Mouse (Mus musculus): Measurements from ENCODE around the gene Adamtsl1. TPM values are rescaled to one million over a fixed set of nuclear protein-coding genes. Genes with fewer than 3 reads are reported as not detected.

Adamtsl1 gene
- polyA plus RNA-seq, 1 experiment from 2014 or later = 5.3 TPM

DNA sequence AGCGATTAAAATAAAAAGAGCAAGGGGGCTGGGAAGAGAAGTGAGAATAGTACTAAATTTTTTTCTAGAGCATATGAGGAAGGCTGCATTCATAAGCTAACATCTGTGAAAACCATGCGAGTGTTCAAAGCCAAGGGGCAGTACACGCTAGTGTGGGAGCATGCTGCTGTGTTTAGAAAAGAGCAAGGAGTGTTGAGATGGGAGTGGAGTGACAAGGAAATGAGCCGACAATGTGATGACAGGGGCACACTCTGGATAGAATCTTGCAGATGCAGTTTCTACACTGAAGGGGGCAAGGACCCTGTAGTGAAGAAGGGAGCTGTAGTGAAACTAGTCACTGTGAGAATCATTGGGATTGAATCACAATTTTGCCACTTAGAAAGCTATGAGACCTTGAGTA is 172.2 kb downstream of the Adamtsl1 start:
- ATAC-seq (ENCODE audit: low FRiP score, low TSS enrichment) (no peak), DNase-seq (no peak)
- Histone ChIP-seq H3K4me3 (replicated peaks; ENCODE audit: low read depth, low read length) (no peak overlapping the region), H3K27ac (replicated peaks; ENCODE audit: low read depth, low read length) (no peak overlapping the region), H3K36me3 (ENCODE audit: control insufficient read depth, insufficient read depth, low read length) (no peaks in the 10 kb centered on the region), H3K9ac (replicated peaks; ENCODE audit: low read length) (no peak overlapping the region), H3K4me2 (ENCODE audit: low read length) (no peak overlapping the region), H3K27me3 (ENCODE audit: control insufficient read depth, insufficient read depth, low read length) (no peaks in the 10 kb centered on the region), H3K9me3 (ENCODE audit: control insufficient read depth, low read length) (no peaks in the 10 kb centered on the region), H3K4me1 (ENCODE audit: control insufficient read depth, insufficient read depth, low read length) (no peaks in the 10 kb centered on the region)
- 83% methylated on average over 4 of the region's 4 CpGs for WGBS

DNA sequence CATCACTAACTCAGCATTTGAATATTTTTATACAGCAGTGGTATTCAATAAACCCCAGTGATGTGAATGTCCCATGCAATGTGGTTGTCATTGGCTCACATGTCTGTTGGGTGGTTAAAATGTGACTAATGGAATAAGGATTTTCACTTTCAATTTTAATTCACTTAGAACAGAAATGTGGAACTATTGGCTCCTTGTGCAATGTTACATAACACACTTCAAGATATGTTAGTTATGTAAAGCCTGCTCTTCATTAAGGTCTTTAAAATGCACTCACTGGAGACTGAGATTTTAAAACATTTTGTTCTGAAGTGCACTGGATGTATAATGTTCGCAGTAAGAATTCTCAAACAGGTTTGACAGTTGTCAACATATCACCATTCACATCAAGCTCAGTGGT is 181.3 kb downstream of the Adamtsl1 start:
- Histone ChIP-seq H3K27me3 (ENCODE audit: control insufficient read depth, insufficient read depth, low read length) (no peaks in the 10 kb centered on the region), H3K27ac (replicated peaks; ENCODE audit: low read depth, low read length) (no peak overlapping the region), H3K4me2 (ENCODE audit: low read length) (no peak overlapping the region), H3K9ac (replicated peaks; ENCODE audit: low read length) (no peak overlapping the region), H3K4me3 (replicated peaks; ENCODE audit: low read depth, low read length) (no peak overlapping the region), H3K36me3 (ENCODE audit: control insufficient read depth, insufficient read depth, low read length) (no peaks in the 10 kb centered on the region), H3K9me3 (ENCODE audit: control insufficient read depth, low read length) (no peaks in the 10 kb centered on the region), H3K4me1 (ENCODE audit: control insufficient read depth, insufficient read depth, low read length) (no peaks in the 10 kb centered on the region)
- ATAC-seq (ENCODE audit: low FRiP score, low TSS enrichment) (no peak), DNase-seq (no peak)
- 93% methylated on average over 1 of the region's 1 CpGs for WGBS

DNA sequence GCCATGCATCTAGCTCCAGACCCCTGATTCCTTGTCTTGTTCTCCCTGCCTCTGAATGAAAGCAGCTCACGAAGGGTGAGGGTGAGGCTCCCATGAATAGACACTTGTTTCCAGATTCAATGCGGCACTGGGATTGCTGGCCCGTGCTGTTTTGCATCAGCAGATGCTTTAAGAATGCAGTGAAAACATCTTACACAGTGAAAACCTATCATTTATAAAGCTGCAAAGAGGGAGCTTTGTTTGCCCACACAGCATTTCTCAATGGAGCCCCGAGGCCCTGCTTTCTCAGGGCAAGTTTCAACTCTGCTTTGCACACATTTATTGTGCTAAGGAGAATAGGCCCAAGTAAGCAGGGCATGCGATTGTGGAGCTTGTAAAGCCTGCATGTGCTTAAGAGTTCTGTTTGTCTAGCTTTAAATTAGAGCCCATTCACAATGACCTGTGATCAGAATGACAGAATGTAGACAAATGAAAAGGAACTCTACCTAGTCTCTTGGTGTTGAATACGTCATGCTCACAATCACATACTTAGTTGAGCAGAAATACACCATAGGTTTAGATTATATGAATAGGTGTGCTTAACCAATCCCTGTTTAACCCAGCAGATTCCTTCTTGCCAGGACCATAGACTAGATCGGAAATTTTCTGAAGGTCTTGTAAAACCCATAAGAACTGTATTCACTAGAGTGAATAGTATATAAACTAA is 193.5 kb downstream of the Adamtsl1 start:
- Histone ChIP-seq H3K9ac (replicated peaks; ENCODE audit: low read length) (no peak overlapping the region), H3K27ac (replicated peaks; ENCODE audit: low read depth, low read length) (no peak overlapping the region), H3K4me1 (ENCODE audit: control insufficient read depth, insufficient read depth, low read length) (0 out of 2 replicates have a peak, but pooled peaks cover 6% of the 10 kb centered on the region), H3K9me3 (ENCODE audit: control insufficient read depth, low read length) (no peaks in the 10 kb centered on the region), H3K4me3 (replicated peaks; ENCODE audit: low read depth, low read length) (no peak overlapping the region), H3K4me2 (ENCODE audit: low read length) (no peak overlapping the region), H3K36me3 (ENCODE audit: control insufficient read depth, insufficient read depth, low read length) (no peaks in the 10 kb centered on the region), H3K27me3 (ENCODE audit: control insufficient read depth, insufficient read depth, low read length) (no peaks in the 10 kb centered on the region)
- WGBS = 15% methylated on average over 7 of the region's 7 CpGs
- ATAC-seq (ENCODE audit: low FRiP score, low TSS enrichment) (peak; percentile 72), DNase-seq (peak; percentile 65)

DNA sequence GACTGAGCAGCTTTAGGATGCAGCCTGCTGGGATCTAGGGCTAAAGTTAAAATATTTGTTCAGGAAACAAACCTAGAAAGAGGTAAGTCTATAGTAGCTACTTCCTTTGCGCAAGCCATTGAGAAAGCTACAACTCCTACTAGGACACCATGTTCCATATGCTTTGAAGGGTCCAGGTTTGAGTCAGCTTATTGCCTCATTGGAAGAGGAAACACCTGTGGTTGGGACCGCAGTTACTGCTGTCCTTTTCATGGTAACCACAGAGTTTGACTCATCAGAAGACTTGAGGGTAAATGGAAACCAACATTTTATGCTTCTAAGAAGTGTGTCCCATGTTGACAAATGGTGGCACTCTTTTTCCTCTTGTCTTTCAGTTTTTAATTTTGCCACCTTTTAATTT is 195.7 kb downstream of the Adamtsl1 start:
- no peak for DNase-seq
- ATAC-seq (ENCODE audit: low FRiP score, low TSS enrichment) = no peak
- Histone ChIP-seq H3K27ac (replicated peaks; ENCODE audit: low read depth, low read length) (no peak overlapping the region), H3K9ac (replicated peaks; ENCODE audit: low read length) (no peak overlapping the region), H3K4me2 (ENCODE audit: low read length) (no peak overlapping the region), H3K4me3 (replicated peaks; ENCODE audit: low read depth, low read length) (no peak overlapping the region), H3K9me3 (ENCODE audit: control insufficient read depth, low read length) (no peaks in the 10 kb centered on the region), H3K4me1 (ENCODE audit: control insufficient read depth, insufficient read depth, low read length) (0 out of 2 replicates have a peak, but pooled peaks cover 6% of the 10 kb centered on the region), H3K27me3 (ENCODE audit: control insufficient read depth, insufficient read depth, low read length) (no peaks in the 10 kb centered on the region), H3K36me3 (ENCODE audit: control insufficient read depth, insufficient read depth, low read length) (no peaks in the 10 kb centered on the region)
- 96% methylated on average over 2 of the region's 2 CpGs for WGBS

DNA sequence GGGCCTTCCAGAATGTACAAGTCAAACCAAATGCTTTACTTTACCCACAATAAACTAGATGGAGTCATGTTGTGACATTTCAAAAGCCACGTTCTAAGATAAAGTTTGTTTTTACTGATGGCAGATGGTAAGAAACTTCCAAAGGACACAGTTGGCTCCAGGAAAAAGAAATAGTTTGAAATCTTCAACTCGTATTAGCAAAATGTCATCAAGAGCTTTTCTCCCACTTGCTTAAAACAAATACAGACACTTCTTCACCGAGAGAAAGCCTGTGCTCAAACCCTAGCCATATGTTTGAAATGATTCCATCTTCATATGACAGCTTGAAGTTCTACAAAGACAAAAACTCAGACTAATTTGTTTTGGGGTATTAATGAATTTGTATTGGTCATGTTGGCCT is 211.0 kb downstream of the Adamtsl1 start:
- H3K27me3 ChIP-seq (ENCODE audit: control insufficient read depth, insufficient read depth, low read length) = no peaks in the 10 kb centered on the region
- no peaks in the 10 kb centered on the region for H3K4me1 ChIP-seq (ENCODE audit: control insufficient read depth, insufficient read depth, low read length)
- H3K4me3 ChIP-seq (replicated peaks; ENCODE audit: low read depth, low read length) = no peak overlapping the region
- no peaks in the 10 kb centered on the region for H3K36me3 ChIP-seq (ENCODE audit: control insufficient read depth, insufficient read depth, low read length)
- DNase-seq (no peak), ATAC-seq (ENCODE audit: low FRiP score, low TSS enrichment) (no peak)
- WGBS = 90% methylated on average over 3 of the region's 3 CpGs
- no peaks in the 10 kb centered on the region for H3K9me3 ChIP-seq (ENCODE audit: control insufficient read depth, low read length)
- H3K27ac ChIP-seq (replicated peaks; ENCODE audit: low read depth, low read length) = no peak overlapping the region
- no peak overlapping the region for H3K4me2 ChIP-seq (ENCODE audit: low read length)
- H3K9ac ChIP-seq (replicated peaks; ENCODE audit: low read length) = no peak overlapping the region

DNA sequence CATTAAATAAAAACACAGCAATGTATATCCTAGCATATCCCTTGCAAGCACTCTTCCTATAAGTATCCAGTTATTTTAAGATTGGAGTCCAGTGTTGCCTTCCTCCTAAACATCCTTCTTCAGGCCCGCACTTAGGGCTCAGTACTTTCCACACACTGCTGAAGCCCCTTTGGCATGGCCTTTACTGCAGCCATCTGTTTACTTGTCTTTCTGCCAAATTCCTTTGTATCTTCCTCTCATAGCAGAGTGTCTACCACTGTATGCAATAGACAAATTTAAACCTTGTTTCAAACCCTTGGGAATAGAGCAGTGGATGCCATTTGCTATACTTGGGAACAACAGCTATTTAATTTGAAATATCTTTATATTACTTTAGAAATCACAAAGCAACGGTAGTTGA is 213.8 kb downstream of the Adamtsl1 start:
- WGBS = 87% methylated on average over 2 of the region's 2 CpGs
- DNase-seq = peak; percentile 24
- H3K9me3 ChIP-seq (ENCODE audit: control insufficient read depth, low read length) = peaks cover 5% of the 10 kb centered on the region; the same call in 1 of the 2 replicates
- H3K4me1 ChIP-seq (ENCODE audit: control insufficient read depth, insufficient read depth, low read length) = no peaks in the 10 kb centered on the region
- no peak overlapping the region for H3K4me3 ChIP-seq (replicated peaks; ENCODE audit: low read depth, low read length)
- H3K27ac ChIP-seq (replicated peaks; ENCODE audit: low read depth, low read length) = no peak overlapping the region
- no peaks in the 10 kb centered on the region for H3K36me3 ChIP-seq (ENCODE audit: control insufficient read depth, insufficient read depth, low read length)
- no peak overlapping the region for H3K4me2 ChIP-seq (ENCODE audit: low read length)
- no peaks in the 10 kb centered on the region for H3K27me3 ChIP-seq (ENCODE audit: control insufficient read depth, insufficient read depth, low read length)
- H3K9ac ChIP-seq (replicated peaks; ENCODE audit: low read length) = no peak overlapping the region
- no peak for ATAC-seq (ENCODE audit: low FRiP score, low TSS enrichment)

DNA sequence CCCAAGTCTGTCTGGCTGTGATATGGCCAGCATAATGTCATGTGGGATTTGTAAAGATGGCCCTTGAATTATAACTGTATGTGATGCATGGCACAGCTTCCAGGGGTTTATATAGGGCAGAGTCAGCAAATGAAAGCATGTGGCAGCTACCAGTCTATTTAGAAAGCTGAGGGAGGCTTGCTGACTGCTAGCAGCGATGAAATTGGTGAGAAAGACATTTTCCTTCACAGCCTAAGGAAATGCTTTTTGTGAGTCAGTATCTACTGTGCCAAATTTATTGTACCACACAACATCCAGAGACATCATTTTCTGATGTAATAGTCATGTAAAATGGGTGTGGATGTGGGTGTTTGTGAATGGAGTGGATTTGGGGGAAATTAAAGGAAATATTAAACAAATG is 214.4 kb downstream of the Adamtsl1 start:
- Histone ChIP-seq H3K4me2 (ENCODE audit: low read length) (no peak overlapping the region), H3K27ac (replicated peaks; ENCODE audit: low read depth, low read length) (no peak overlapping the region), H3K36me3 (ENCODE audit: control insufficient read depth, insufficient read depth, low read length) (no peaks in the 10 kb centered on the region), H3K27me3 (ENCODE audit: control insufficient read depth, insufficient read depth, low read length) (no peaks in the 10 kb centered on the region), H3K9me3 (ENCODE audit: control insufficient read depth, low read length) (peaks cover 5% of the 10 kb centered on the region; the same call in 1 of the 2 replicates), H3K4me1 (ENCODE audit: control insufficient read depth, insufficient read depth, low read length) (no peaks in the 10 kb centered on the region), H3K9ac (replicated peaks; ENCODE audit: low read length) (no peak overlapping the region), H3K4me3 (replicated peaks; ENCODE audit: low read depth, low read length) (no peak overlapping the region)
- DNase-seq (no peak), ATAC-seq (ENCODE audit: low FRiP score, low TSS enrichment) (no peak)
- WGBS = 83% methylated on average over 1 of the region's 1 CpGs

DNA sequence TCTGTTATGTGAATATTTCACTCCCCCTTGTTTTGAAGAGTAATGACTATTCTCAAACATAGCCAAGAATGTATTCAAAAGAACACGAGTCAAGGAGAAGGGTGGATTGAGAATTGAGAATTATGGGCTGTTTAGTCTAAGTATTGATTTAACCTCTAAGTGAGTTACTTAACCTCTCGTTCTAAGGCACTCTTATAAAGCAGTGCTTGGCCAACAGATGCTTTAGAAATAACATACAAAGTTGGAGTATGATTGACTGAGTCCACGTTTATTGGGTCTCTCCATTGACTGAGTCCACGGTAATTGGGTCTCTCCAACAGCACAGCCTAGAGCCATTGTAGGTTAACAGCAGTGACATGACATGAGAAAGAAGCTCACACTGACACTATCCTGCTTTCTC is 226.5 kb downstream of the Adamtsl1 start:
- 0 out of 2 replicates have a peak, but pooled peaks cover 7% of the 10 kb centered on the region for H3K4me1 ChIP-seq (ENCODE audit: control insufficient read depth, insufficient read depth, low read length)
- DNase-seq (no peak), ATAC-seq (ENCODE audit: low FRiP score, low TSS enrichment) (no peak)
- no peaks in the 10 kb centered on the region for H3K36me3 ChIP-seq (ENCODE audit: control insufficient read depth, insufficient read depth, low read length)
- no peak overlapping the region for H3K4me2 ChIP-seq (ENCODE audit: low read length)
- no peaks in the 10 kb centered on the region for H3K9me3 ChIP-seq (ENCODE audit: control insufficient read depth, low read length)
- H3K9ac ChIP-seq (replicated peaks; ENCODE audit: low read length) = no peak overlapping the region
- H3K4me3 ChIP-seq (replicated peaks; ENCODE audit: low read depth, low read length) = no peak overlapping the region
- 85% methylated on average over 4 of the region's 4 CpGs for WGBS
- H3K27me3 ChIP-seq (ENCODE audit: control insufficient read depth, insufficient read depth, low read length) = no peaks in the 10 kb centered on the region; the same call in 1 of the 2 replicates
- H3K27ac ChIP-seq (replicated peaks; ENCODE audit: low read depth, low read length) = no peak overlapping the region

DNA sequence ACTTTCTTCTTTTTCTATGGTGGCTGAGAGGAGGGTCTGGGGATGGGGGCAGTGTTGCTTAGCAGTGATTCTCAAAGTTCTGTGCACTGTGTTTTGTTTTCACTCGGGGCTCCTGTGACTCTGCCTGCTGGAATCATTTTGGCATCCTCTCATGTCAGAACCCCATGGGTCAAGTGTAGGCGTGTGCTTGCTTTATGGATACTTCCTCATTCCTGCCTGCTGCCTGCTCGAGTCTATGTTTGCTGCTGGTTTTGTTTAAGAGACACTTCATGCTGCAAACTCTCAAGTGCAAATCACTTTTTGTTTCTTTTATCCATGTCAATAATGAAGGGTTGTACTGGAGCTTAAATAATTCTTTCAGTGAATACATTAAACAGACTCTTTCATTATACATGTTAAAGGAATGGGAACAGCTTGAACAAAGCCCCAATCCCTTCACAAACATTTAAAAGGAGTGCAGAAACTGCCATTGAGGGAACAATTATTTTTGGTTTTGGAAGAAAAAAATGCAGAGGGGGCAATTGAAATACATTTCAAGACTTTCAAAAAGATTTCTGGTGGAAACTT is 227.9 kb downstream of the Adamtsl1 start:
- Histone ChIP-seq H3K9me3 (ENCODE audit: control insufficient read depth, low read length) (no peaks in the 10 kb centered on the region), H3K9ac (replicated peaks; ENCODE audit: low read length) (no peak overlapping the region), H3K27me3 (ENCODE audit: control insufficient read depth, insufficient read depth, low read length) (no peaks in the 10 kb centered on the region; the same call in 1 of the 2 replicates), H3K27ac (replicated peaks; ENCODE audit: low read depth, low read length) (no peak overlapping the region), H3K4me1 (ENCODE audit: control insufficient read depth, insufficient read depth, low read length) (0 out of 2 replicates have a peak, but pooled peaks cover 7% of the 10 kb centered on the region), H3K4me2 (ENCODE audit: low read length) (no peak overlapping the region), H3K36me3 (ENCODE audit: control insufficient read depth, insufficient read depth, low read length) (no peaks in the 10 kb centered on the region), H3K4me3 (replicated peaks; ENCODE audit: low read depth, low read length) (no peak overlapping the region)
- peak; percentile 43 for DNase-seq
- ATAC-seq (ENCODE audit: low FRiP score, low TSS enrichment) = no peak
- 5% methylated on average over 3 of the region's 3 CpGs for WGBS
